Mouse (Mus musculus): ENCODE measurements around the gene Grin2b. TPM values are rescaled to one million over a fixed set of nuclear protein-coding genes. Genes with fewer than 3 reads are reported as not detected.
"Not testable (repeated sequence)": the region's sequence is repeated elsewhere in the genome, so short reads cannot be mapped to it uniquely, and the experiment has no call there.

The Grin2b gene
- polyA plus RNA-seq, 1 experiment: not detected

GRCm38 (mm10) chr6:135827317-135827716, 346.0 kb downstream of the Grin2b start:
- no peaks in the 10 kb centered on the region for H3K36me3 ChIP-seq (ENCODE audit: control insufficient read depth, insufficient read depth)
- no peaks in the 10 kb centered on the region for H3K79me2 ChIP-seq (ENCODE audit: control insufficient read depth, insufficient read depth)
- H3K27me3 ChIP-seq (ENCODE audit: control insufficient read depth, insufficient read depth, insufficient read length): no peaks in the 10 kb centered on the region
- H3K79me3 ChIP-seq (ENCODE audit: low read depth): no peaks in the 10 kb centered on the region
- TF ChIP-seq CEBPB (IDR thresholded peaks at IDR 0.05; ENCODE audit: low read depth): no peak
- no peak for TF ChIP-seq MAX (IDR thresholded peaks at IDR 0.05)
- TF ChIP-seq MYOD1 (IDR thresholded peaks at IDR 0.05; ENCODE audit: control insufficient read depth, insufficient read length, low read depth): no peak
- no peak for TF ChIP-seq MYOG (IDR thresholded peaks at IDR 0.05; ENCODE audit: control insufficient read depth, extremely low read depth, insufficient read length)
- TF ChIP-seq USF1 (IDR thresholded peaks at IDR 0.05; ENCODE audit: low read depth): no peak
- TF ChIP-seq FOSL1 (IDR thresholded peaks at IDR 0.05; ENCODE audit: insufficient read depth, low read length, poor library complexity, severe bottlenecking): no peak
- TF ChIP-seq CTCF (IDR thresholded peaks at IDR 0.05; ENCODE audit: control insufficient read depth, insufficient read depth, insufficient read length): no peak
- no peak overlapping the region for H3K4me3 ChIP-seq (ENCODE audit: insufficient read depth, poor library complexity, severe bottlenecking)
- no peak overlapping the region for H3ac ChIP-seq (ENCODE audit: control insufficient read depth, insufficient read length, low read depth)

DNA sequence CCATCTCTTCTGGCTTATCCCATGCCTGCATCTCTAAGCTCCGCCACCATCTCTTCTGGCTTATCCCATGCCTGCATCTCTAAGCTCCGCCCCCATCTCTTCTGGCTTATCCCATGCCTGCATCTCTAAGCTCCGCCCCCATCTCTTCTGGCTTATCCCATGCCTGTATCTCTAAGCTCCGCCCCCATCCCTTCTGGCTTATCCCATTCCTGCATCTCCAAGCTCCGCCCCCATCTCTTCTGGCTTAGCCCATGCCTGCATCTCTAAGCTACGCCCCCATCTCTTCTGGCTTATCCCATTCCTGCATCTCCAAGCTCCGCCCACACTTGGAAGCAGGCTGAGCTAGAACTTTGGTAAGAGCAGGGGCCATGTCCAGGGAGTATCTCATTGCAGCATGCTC, 346.5 kb downstream of the Grin2b start:
- H3ac ChIP-seq (ENCODE audit: control insufficient read depth, insufficient read length, low read depth); H3K79me3 ChIP-seq (ENCODE audit: low read depth); H3K27me3 ChIP-seq (ENCODE audit: control insufficient read depth, insufficient read depth, insufficient read length); H3K36me3 ChIP-seq (ENCODE audit: control insufficient read depth, insufficient read depth); H3K79me2 ChIP-seq (ENCODE audit: control insufficient read depth, insufficient read depth); H3K4me3 ChIP-seq (ENCODE audit: insufficient read depth, poor library complexity, severe bottlenecking): not testable (repeated sequence)

DNA sequence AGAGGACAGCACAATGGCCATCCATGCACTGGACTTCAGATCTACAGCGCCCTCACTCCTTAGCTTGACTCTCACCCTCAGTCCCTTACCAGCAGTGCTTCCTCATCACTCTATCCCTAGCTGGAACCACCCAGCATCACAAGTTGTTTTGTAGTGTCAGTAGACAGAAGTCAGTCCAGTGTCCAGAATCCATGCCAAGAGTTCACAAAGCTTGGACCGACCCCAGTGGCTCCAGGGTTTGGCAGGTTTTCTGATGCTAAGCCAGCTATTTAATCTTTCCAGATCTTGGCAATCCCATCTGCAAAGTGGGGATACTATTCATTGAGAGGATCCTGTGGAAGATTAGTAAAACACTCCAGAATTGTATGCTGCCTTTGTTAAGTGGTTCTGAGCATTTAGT, 355.9 kb downstream of the Grin2b start:
- Histone ChIP-seq H3K36me3 (ENCODE audit: control insufficient read depth, insufficient read depth) (no peaks in the 10 kb centered on the region), H3K79me3 (ENCODE audit: low read depth) (no peaks in the 10 kb centered on the region), H3ac (ENCODE audit: control insufficient read depth, insufficient read length, low read depth) (no peak overlapping the region), H3K4me3 (ENCODE audit: insufficient read depth, poor library complexity, severe bottlenecking) (no peak overlapping the region), H3K79me2 (ENCODE audit: control insufficient read depth, insufficient read depth) (no peaks in the 10 kb centered on the region), H3K27me3 (ENCODE audit: control insufficient read depth, insufficient read depth, insufficient read length) (no peaks in the 10 kb centered on the region)
- TF ChIP-seq MAX (IDR thresholded peaks at IDR 0.05) (no peak), CEBPB (IDR thresholded peaks at IDR 0.05; ENCODE audit: low read depth) (no peak), USF1 (IDR thresholded peaks at IDR 0.05; ENCODE audit: low read depth) (no peak), FOSL1 (IDR thresholded peaks at IDR 0.05; ENCODE audit: insufficient read depth, low read length, poor library complexity, severe bottlenecking) (no peak), MYOD1 (IDR thresholded peaks at IDR 0.05; ENCODE audit: control insufficient read depth, insufficient read length, low read depth) (no peak), CTCF (IDR thresholded peaks at IDR 0.05; ENCODE audit: control insufficient read depth, insufficient read depth, insufficient read length) (no peak), MYOG (IDR thresholded peaks at IDR 0.05; ENCODE audit: control insufficient read depth, extremely low read depth, insufficient read length) (no peak)

- no peak for TF ChIP-seq MYOG (IDR thresholded peaks at IDR 0.05; ENCODE audit: control insufficient read depth, extremely low read depth, insufficient read length)
- no peak for TF ChIP-seq FOSL1 (IDR thresholded peaks at IDR 0.05; ENCODE audit: insufficient read depth, low read length, poor library complexity, severe bottlenecking)
- TF ChIP-seq CEBPB (IDR thresholded peaks at IDR 0.05; ENCODE audit: low read depth): no peak
- no peak for TF ChIP-seq CTCF (IDR thresholded peaks at IDR 0.05; ENCODE audit: control insufficient read depth, insufficient read depth, insufficient read length)
- TF ChIP-seq MYOD1 (IDR thresholded peaks at IDR 0.05; ENCODE audit: control insufficient read depth, insufficient read length, low read depth): no peak
- no peak for TF ChIP-seq USF1 (IDR thresholded peaks at IDR 0.05; ENCODE audit: low read depth)
- no peak for TF ChIP-seq MAX (IDR thresholded peaks at IDR 0.05)
- no peak overlapping the region for H3ac ChIP-seq (ENCODE audit: control insufficient read depth, insufficient read length, low read depth)
- H3K79me3 ChIP-seq (ENCODE audit: low read depth): no peaks in the 10 kb centered on the region
- no peaks in the 10 kb centered on the region for H3K36me3 ChIP-seq (ENCODE audit: control insufficient read depth, insufficient read depth)
- H3K4me3 ChIP-seq (ENCODE audit: insufficient read depth, poor library complexity, severe bottlenecking): no peak overlapping the region
- H3K27me3 ChIP-seq (ENCODE audit: control insufficient read depth, insufficient read depth, insufficient read length): no peaks in the 10 kb centered on the region
- no peaks in the 10 kb centered on the region for H3K79me2 ChIP-seq (ENCODE audit: control insufficient read depth, insufficient read depth)
Observed at GRCm38 (mm10) chr6:135813755-135814154, 359.6 kb downstream of the Grin2b start.

GRCm38 (mm10) chr6:135805436-135805835, 367.9 kb downstream of the Grin2b start:
- Histone ChIP-seq H3K79me3 (ENCODE audit: low read depth) (no peaks in the 10 kb centered on the region), H3K79me2 (ENCODE audit: control insufficient read depth, insufficient read depth) (no peaks in the 10 kb centered on the region), H3ac (ENCODE audit: control insufficient read depth, insufficient read length, low read depth) (no peak overlapping the region), H3K36me3 (ENCODE audit: control insufficient read depth, insufficient read depth) (no peaks in the 10 kb centered on the region), H3K27me3 (ENCODE audit: control insufficient read depth, insufficient read depth, insufficient read length) (no peaks in the 10 kb centered on the region), H3K4me3 (ENCODE audit: insufficient read depth, poor library complexity, severe bottlenecking) (no peak overlapping the region)
- no peak for TF ChIP-seq MYOG (IDR thresholded peaks at IDR 0.05; ENCODE audit: control insufficient read depth, extremely low read depth, insufficient read length)

GRCm38 (mm10) chr6:135799949-135800348, 373.4 kb downstream of the Grin2b start:
- TF ChIP-seq USF1 (IDR thresholded peaks at IDR 0.05; ENCODE audit: low read depth) (no peak), MAX (IDR thresholded peaks at IDR 0.05) (no peak), FOSL1 (IDR thresholded peaks at IDR 0.05; ENCODE audit: insufficient read depth, low read length, poor library complexity, severe bottlenecking) (no peak), CTCF (IDR thresholded peaks at IDR 0.05; ENCODE audit: control insufficient read depth, insufficient read depth, insufficient read length) (no peak), CEBPB (IDR thresholded peaks at IDR 0.05; ENCODE audit: low read depth) (no peak), MYOG (IDR thresholded peaks at IDR 0.05; ENCODE audit: control insufficient read depth, extremely low read depth, insufficient read length) (no peak), MYOD1 (IDR thresholded peaks at IDR 0.05; ENCODE audit: control insufficient read depth, insufficient read length, low read depth) (no peak)
- Histone ChIP-seq H3K27me3 (ENCODE audit: control insufficient read depth, insufficient read depth, insufficient read length) (no peaks in the 10 kb centered on the region), H3K79me2 (ENCODE audit: control insufficient read depth, insufficient read depth) (no peaks in the 10 kb centered on the region), H3K4me3 (ENCODE audit: insufficient read depth, poor library complexity, severe bottlenecking) (no peak overlapping the region), H3K36me3 (ENCODE audit: control insufficient read depth, insufficient read depth) (no peaks in the 10 kb centered on the region), H3ac (ENCODE audit: control insufficient read depth, insufficient read length, low read depth) (no peak overlapping the region), H3K79me3 (ENCODE audit: low read depth) (no peaks in the 10 kb centered on the region)
